Mouse (Mus musculus): ENCODE measurements around the gene Rab34. TPM values are rescaled to one million over a fixed set of nuclear protein-coding genes. Genes with fewer than 3 reads are reported as not detected.
A peak's percentile ranks its signal among the peaks of the same experiment; 100 is the strongest.

Gene Rab34
- total RNA-seq, 2 experiments from 2014 or later: 120 to 124 TPM

DNA sequence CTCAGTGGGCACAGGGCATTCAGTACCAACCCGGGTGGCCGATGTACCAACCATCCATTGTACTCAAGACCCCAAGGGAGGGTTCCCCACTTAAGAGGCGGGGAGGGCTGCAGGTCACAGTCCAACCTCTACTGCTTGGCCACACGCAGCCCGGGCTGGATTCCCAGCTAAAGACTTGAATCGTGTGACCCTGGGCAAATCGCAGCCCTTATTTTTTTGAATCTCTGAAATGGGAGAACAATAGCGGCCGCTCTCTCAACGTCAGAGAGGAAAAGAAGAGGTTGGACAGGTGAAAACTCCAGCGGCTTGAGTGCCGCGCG lies 23.7 kb upstream of the Rab34 start:
- DNase-seq (ENCODE audit: low spot score in 2 of 2): no peak

DNA sequence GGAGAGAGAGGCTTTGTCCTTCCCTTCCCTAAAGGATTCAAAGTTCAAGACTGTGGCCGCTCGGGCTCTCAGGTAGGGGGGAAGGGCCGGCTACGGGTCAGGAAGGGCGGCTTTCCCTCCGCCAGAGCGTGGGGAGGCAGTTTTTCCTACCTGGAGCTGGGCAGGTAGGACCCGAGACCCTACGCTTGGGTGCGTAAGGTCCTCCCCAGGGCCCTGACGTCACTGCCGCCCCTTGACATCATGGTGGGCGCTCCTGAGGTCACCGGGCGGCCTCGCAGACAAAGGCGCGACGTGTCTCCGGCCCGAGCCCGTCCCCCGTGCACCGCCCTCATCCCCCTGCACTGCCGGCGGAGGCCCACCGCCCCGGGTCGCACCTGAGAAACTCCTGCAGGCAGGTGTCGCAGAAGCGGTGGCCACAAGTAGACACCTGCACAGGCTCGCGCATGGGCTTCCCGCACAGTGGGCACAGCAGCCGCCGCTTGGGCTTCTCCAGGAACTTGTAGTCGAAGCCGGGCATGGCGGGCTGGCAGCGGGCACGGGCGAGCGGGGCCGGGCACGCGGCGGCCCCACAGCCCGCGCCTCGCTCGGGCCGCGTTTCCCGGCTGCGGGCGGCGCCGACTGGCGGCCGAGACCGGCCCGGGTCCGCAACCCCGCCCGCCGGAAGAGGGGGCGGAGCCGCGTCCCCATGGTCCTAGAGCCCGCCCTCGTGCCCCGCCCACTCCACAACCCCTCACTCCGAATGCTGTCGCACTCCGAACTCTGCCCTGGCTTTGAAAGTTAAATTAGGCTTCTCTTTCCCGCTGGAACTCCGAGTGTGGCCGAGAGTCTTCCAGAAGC lies 23.1 kb upstream of the Rab34 start, which contains the start of gene Traf4:
Traf4 (minus strand) TSS at position 666 of the 837 bp plus-strand sequence.
- DNase-seq (ENCODE audit: low spot score in 2 of 2): peak; percentile 54 to 62

DNA sequence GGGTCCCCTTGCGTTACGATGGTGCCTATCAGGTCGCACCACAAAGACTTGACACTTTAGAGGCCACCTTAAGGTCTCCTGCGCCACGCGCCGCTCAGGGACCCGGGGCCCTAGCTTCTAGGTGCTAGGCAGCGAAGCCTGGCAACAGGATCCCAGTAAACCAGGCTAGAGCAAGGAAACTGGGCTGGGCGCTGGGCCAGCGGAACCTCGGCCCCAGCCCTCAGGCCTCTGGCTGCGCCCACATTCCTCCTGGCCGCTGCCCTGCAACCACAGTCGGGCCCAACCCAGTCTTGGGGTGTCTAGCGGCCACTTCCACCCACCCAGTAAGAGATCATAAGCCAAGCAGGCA lies 22.5 kb upstream of the Rab34 start:
- no peak for DNase-seq (ENCODE audit: low spot score in 2 of 2)

GRCm38 (mm10) chr11:78166161-78166560 lies 22.1 kb upstream of the Rab34 start:
- DNase-seq (ENCODE audit: low spot score in 2 of 2): no peak

DNA sequence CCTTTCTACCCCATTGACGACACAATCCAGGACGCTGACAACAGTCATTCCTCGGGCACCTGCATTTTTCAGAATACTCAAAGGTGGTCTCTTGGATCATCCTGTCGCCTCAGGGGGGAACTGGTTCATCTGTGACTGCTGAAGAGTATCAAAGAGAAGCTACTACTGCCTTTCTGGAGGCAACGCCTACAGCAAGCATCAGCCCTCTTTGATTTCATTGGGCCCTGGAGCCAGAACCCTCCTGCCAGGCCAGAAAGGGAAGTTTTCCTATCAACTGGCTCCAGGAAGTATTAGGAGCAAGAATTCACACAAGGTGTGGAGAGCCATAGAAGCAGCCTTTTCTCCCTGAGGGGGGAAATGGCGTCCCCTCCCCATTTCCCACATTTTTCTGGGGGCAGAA lies 21.6 kb upstream of the Rab34 start:
- DNase-seq (ENCODE audit: low spot score in 2 of 2): no peak

DNA sequence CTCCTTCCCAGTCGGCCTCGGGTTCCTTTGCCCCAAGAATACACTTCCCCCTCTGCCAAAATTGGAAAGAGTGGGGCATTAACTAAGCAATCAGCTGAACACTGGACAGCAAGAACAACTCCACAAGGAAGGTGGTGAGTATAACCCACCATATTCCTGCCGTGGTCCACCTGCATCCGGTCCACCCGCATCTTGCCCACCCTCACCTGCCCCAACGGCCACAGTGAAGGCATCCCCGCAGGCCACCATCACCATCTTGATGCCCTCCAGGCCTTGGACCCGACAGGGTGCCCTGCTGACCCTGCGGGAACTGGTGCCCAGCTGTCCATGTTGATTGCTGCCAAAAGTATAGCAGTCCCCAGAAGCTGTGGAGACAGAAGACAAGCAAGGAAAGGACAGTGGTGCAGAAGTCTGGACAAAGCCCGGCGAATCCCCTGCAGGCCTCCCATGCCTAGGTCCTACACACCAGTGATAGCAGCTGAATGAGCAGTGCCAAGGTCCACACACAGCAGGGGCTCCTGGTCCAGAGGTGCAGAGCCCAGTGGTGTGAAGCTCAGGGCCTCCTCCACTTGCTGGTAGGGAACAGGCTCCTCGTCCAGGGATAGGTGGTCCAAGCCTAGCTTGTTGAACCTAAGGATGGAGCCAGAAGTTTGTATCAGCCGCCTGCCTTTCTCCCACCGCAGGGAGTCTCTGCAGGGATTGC lies 20.8 kb upstream of the Rab34 start:
- DNase-seq (ENCODE audit: low spot score in 2 of 2): no peak

GRCm38 (mm10) chr11:78168541-78169468 lies 19.4 kb upstream of the Rab34 start:
- no peak for DNase-seq (ENCODE audit: low spot score in 2 of 2)

- no peak for DNase-seq (ENCODE audit: low spot score in 2 of 2)
These were observed 17.9 kb upstream of the Rab34 start for GRCm38 (mm10) chr11:78170306-78170705.

- no peak for DNase-seq (ENCODE audit: low spot score in 2 of 2)
These were observed 16.9 kb upstream of the Rab34 start for GRCm38 (mm10) chr11:78171328-78171727.

GRCm38 (mm10) chr11:78172034-78172747 lies 16.0 kb upstream of the Rab34 start:
- DNase-seq (ENCODE audit: low spot score in 2 of 2): no peak

- no peak for DNase-seq (ENCODE audit: low spot score in 2 of 2)
These were observed 15.4 kb upstream of the Rab34 start for GRCm38 (mm10) chr11:78172748-78173383.

GRCm38 (mm10) chr11:78174506-78174905 lies 13.7 kb upstream of the Rab34 start:
- no peak for DNase-seq (ENCODE audit: low spot score in 2 of 2)

- no peak for DNase-seq (ENCODE audit: low spot score in 2 of 2)
These were observed 12.3 kb upstream of the Rab34 start for GRCm38 (mm10) chr11:78175771-78176401.

DNA sequence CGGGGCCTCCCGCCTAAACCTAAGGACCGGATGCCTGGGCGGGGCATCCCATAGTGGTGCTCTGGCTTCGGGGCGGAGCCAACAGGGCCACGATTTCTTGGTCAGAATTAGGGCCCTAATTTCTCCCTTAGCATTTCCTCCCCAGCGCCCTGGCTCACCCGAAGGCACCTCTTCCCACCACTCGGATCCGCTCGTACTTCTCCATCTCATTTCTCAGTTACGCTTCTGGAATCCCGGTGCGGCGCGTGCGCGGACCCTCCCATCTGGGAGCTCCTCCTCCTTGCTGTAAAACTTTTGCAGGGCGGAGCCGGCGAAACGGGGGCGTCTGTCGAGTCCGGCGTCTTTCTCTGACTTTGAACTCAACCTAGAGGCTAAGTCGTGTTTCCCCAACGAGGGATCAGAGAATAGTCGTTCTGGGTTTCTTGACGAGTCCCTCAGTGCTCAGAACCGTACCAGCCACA lies 11.8 kb upstream of the Rab34 start, which contains the start of the genes Nek8 and Tlcd1:
Nek8 (minus strand) TSS at position 274 of the 461 bp plus-strand sequence.
Tlcd1 (plus strand) TSS at position 310 of the 461 bp plus-strand sequence.
- DNase-seq (ENCODE audit: low spot score in 2 of 2): peak; percentile 76 to 84

DNA sequence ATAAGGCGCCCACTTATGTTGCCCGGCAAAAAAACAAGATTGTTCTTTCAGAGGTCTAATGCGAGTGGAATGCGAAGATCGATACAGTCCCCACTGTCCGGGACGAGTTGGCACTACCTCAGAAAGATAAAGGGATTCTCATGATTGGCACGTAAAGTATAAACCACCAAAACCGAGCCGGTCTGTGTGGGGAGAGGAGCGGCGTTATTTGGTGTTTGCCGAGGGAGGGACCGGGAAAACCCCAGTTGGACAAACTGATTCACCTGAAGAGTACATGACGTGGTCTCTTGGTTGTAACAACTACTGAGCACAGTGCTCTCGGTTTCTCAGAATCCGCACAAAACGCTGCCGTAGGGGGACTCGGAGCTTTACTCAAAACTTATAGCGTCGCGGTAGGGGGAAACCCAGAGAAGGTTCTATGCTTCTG lies 11.3 kb upstream of the Rab34 start:
- DNase-seq (ENCODE audit: low spot score in 2 of 2): no peak

- no peak for DNase-seq (ENCODE audit: low spot score in 2 of 2)
These were observed 10.8 kb upstream of the Rab34 start for GRCm38 (mm10) chr11:78177437-78177836.

DNA sequence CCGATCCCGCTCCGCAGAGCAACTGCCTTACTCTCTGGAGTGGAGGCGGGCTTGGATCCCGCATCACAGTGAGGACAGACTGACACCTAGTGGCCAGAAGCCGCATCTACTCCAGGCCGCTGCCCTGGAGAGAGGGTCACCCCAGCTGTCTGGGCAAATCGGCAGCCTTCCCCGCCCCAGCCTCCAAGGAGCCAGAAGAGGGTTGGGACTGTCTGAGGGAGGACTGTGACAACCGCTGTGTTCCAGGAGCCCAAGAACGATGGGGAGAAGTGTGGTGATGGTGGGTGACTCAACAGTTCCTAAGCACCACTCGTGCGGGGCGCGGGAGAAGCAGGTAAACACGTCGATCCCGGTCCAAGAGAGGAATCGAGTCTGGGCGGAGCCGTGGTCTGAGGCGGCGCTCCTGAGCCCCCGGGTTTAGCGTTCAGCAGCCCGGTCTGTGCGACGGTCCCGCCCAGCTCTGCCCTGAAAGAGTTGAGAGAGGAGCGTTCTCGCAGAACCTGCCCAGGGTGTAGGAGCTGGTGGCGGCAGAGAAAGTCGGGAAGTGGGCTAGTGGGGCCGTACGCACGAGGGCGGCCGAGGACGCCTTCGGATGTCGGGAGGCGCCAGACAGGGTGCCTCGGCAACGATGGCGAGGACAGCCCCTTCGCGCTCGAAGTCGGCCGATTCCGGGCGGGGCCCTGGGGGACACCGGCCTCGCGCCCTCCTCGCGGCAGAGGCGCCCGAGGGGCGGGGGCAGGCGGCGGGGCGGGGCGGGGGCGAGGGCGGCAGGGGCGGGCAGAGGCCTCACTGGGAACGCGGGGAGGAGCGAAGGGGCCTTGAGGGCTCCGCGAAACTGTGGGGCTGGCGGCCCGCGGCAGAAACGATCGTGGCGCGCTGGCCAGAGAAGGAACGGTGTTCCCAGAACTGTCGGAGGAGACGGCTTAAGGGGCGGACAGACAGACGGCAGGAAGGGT lies 10.0 kb upstream of the Rab34 start:
- DNase-seq (ENCODE audit: low spot score in 2 of 2): peak; percentile 84 to 93

- no peak for DNase-seq (ENCODE audit: low spot score in 2 of 2)
These were observed 9.3 kb upstream of the Rab34 start for GRCm38 (mm10) chr11:78178859-78179437.

Data from adrenal gland, postnatal 4 days (tissue).